In genomic region chr2:34147036-34147435, GRCm38 (mm10) we compare ENCODE assay signal across 10 mouse cellular contexts.
A peak's percentile ranks its signal among the peaks of the same experiment; 100 is the strongest.
DNase-seq lines count a peak whose midpoint lies in the region.
"Had no signal": no experiment of that assay in that cellular context is flagged by ENCODE, and none has a peak within 500 bp of the region (broad histone marks: within the 10 kb centered on the region; RNA-seq: fewer than 3 reads in every experiment).

No protein-coding gene starts in this region.

- intact Hi-C loops in left cerebral cortex, postnatal 4 days (cut with DNase I), result no loop called here
- intact Hi-C loops in left cerebral cortex, postnatal 25 days (cut with DNase I), result no loop called here

- peak; percentile 48 for DNase-seq in adrenal gland, adult 2 months
- DNase-seq in adrenal gland, postnatal 4 days (ENCODE audit: low spot score in 2 of 2), result no peak
- peak; percentile 81 for DNase-seq in left cerebral cortex, postnatal 4 days
- no peak for DNase-seq in left cerebral cortex, postnatal 25 days (ENCODE audit: low spot score in 2 of 2)
- peak; percentile 67 for DNase-seq in adrenal gland, postnatal 10 days
- DNase-seq in cerebellum, postnatal 14 days, result peak; percentile 81 to 83
- DNase-seq in kidney, adult 8-10 months, result no peak
- DNase-seq in kidney, postnatal 25 days, result no peak
- DNase-seq: kidney, adult 2 months; lung, embryonic 14.5 days had no signal

Comparison
In these comparisons a context has a peak if more than half of its experiments do, and no peak if none do; other contexts are left out.
1. DNase-seq: peak in adrenal gland, adult 2 months (single experiment), left cerebral cortex, postnatal 4 days (single experiment), adrenal gland, postnatal 10 days (single experiment) and cerebellum, postnatal 14 days (2 of 2); none in adrenal gland, postnatal 4 days (0 of 2), left cerebral cortex, postnatal 25 days (0 of 2), kidney, adult 8-10 months (0 of 2) and kidney, postnatal 25 days (0 of 2).